ENCODE assay signal across 12 mouse cellular contexts in the genomic region with DNA sequence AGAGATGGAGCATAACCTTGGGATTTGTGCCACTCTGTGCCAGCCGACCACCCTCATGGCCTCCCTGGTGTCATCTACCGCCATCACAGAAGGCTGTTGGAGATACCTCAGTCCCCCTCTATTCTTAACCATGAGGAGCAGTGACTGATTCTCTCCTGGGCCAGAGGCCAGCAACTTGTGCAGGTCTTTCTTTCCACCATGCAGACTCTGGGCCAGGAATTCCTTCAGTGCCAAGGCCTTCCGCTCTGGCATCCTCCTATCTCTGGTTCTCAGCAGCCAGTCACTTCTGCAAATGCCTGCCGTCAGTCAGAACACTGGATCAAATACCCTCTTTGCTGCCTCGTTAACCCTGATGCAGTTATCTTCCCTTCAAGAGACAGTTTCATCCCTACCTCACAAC. TPM values are rescaled to one million over a fixed set of nuclear protein-coding genes. Genes with fewer than 3 reads are reported as not detected.
DNase-seq lines count a peak whose midpoint lies in the region; ATAC-seq and TF ChIP-seq lines count a peak whose summit lies in the region.
"Had no signal": no experiment of that assay in that cellular context is flagged by ENCODE, and none has a peak within 500 bp of the region (broad histone marks: within the 10 kb centered on the region; RNA-seq: fewer than 3 reads in every experiment).

No protein-coding gene starts in this region.

- H3K27ac ChIP-seq in hindbrain, embryonic 13.5 days = peak overlapping the region; percentile 5
- H3K27ac ChIP-seq in hindbrain, embryonic 16.5 days (ENCODE audit: low read depth, low read length) = no peak overlapping the region
- peak overlapping the region; percentile 71 for H3K27ac ChIP-seq in heart, embryonic 13.5 days (replicated peaks)
- H3K27ac ChIP-seq in stomach, postnatal 0 days (replicated peaks) = no peak overlapping the region
- H3K27ac ChIP-seq: embryonic facial prominence, embryonic 12.5 days; liver, embryonic 15.5 days; macrophage had no signal

- peaks cover 56% of the 10 kb centered on the region for H3K36me3 ChIP-seq in hindbrain, embryonic 13.5 days
- H3K36me3 ChIP-seq in hindbrain, embryonic 16.5 days (ENCODE audit: control insufficient read depth, insufficient read depth, low read length) = peaks cover 17% of the 10 kb centered on the region
- peaks cover 37% of the 10 kb centered on the region for H3K36me3 ChIP-seq in heart, embryonic 13.5 days
- H3K36me3 ChIP-seq in stomach, postnatal 0 days (ENCODE audit: control insufficient read depth, insufficient read depth, low read length) = peaks cover 6% of the 10 kb centered on the region; the same call in 1 of the 2 replicates

- TF ChIP-seq EP300 in stomach, postnatal 0 days (optimal IDR thresholded peaks at IDR 0.05) = no peak

- no peak for ATAC-seq in hindbrain, embryonic 13.5 days (ENCODE audit: low FRiP score)
- no peak for ATAC-seq in hindbrain, embryonic 16.5 days
- ATAC-seq in heart, embryonic 13.5 days (ENCODE audit: extremely low read depth, insufficient number of reproducible peaks, low FRiP score, low TSS enrichment) = no peak
- ATAC-seq in stomach, postnatal 0 days (ENCODE audit: low FRiP score, low TSS enrichment) = no peak

- H3K9ac ChIP-seq in hindbrain, embryonic 13.5 days = no peak overlapping the region
- H3K9ac ChIP-seq in hindbrain, embryonic 16.5 days (ENCODE audit: low read depth, low read length) = no peak overlapping the region
- 0 out of 2 replicates have a peak overlapping the region, but pooled peaks have one; percentile 11 for H3K9ac ChIP-seq in heart, embryonic 13.5 days
- H3K9ac ChIP-seq in stomach, postnatal 0 days (ENCODE audit: low read length) = no peak overlapping the region
- H3K9ac ChIP-seq: embryonic facial prominence, embryonic 12.5 days; liver, embryonic 15.5 days had no signal

- no peak for TF ChIP-seq CTCF in stomach, postnatal 0 days (IDR thresholded peaks at IDR 0.05; ENCODE audit: low read depth)

- peaks cover 31% of the 10 kb centered on the region for H3K4me1 ChIP-seq in hindbrain, embryonic 13.5 days (replicated peaks)
- H3K4me1 ChIP-seq in hindbrain, embryonic 16.5 days (ENCODE audit: control insufficient read depth, insufficient read depth, low read depth, low read length) = peaks cover 17% of the 10 kb centered on the region
- H3K4me1 ChIP-seq in heart, embryonic 13.5 days = peaks cover 68% of the 10 kb centered on the region
- H3K4me1 ChIP-seq in stomach, postnatal 0 days (replicated peaks; ENCODE audit: control insufficient read depth, insufficient read depth) = no peaks in the 10 kb centered on the region
- H3K4me1 ChIP-seq: liver, embryonic 15.5 days had no signal

- H3K27me3 ChIP-seq in hindbrain, embryonic 13.5 days = no peaks in the 10 kb centered on the region
- no peaks in the 10 kb centered on the region for H3K27me3 ChIP-seq in hindbrain, embryonic 16.5 days (replicated peaks; ENCODE audit: control insufficient read depth, insufficient read depth, low read length)
- H3K27me3 ChIP-seq in heart, embryonic 13.5 days (replicated peaks) = no peaks in the 10 kb centered on the region
- no peaks in the 10 kb centered on the region for H3K27me3 ChIP-seq in stomach, postnatal 0 days (ENCODE audit: control insufficient read depth, insufficient read depth, low read length)
- H3K27me3 ChIP-seq: embryonic facial prominence, embryonic 12.5 days; liver, embryonic 15.5 days had no signal

- H3K4me3 ChIP-seq in hindbrain, embryonic 13.5 days = no peak overlapping the region
- no peak overlapping the region for H3K4me3 ChIP-seq in hindbrain, embryonic 16.5 days (ENCODE audit: low read length)
- no peak overlapping the region for H3K4me3 ChIP-seq in heart, embryonic 13.5 days
- no peak overlapping the region for H3K4me3 ChIP-seq in stomach, postnatal 0 days (ENCODE audit: low read depth, low read length)
- H3K4me3 ChIP-seq: embryonic facial prominence, embryonic 12.5 days; liver, embryonic 15.5 days; myocyte had no signal

- peak; percentile 66 for DNase-seq in cerebellum, adult 9-11 months
- no peak for DNase-seq in cerebellum, adult 11 months
- DNase-seq in adrenal gland, adult 8-10 months = peak; percentile 58
- DNase-seq in embryo, embryonic 10.5 days (ENCODE audit: low spot score) = no peak
- DNase-seq in stomach, postnatal 0 days (ENCODE audit: low spot score) = no peak

- H3K4me2 ChIP-seq in hindbrain, embryonic 13.5 days = no peak overlapping the region
- no peak overlapping the region for H3K4me2 ChIP-seq in hindbrain, embryonic 16.5 days (ENCODE audit: low read length)
- H3K4me2 ChIP-seq in heart, embryonic 13.5 days = no peak overlapping the region
- H3K4me2 ChIP-seq in stomach, postnatal 0 days (replicated peaks; ENCODE audit: low read depth) = no peak overlapping the region
- H3K4me2 ChIP-seq: embryonic facial prominence, embryonic 12.5 days; liver, embryonic 15.5 days had no signal

- H3K9me3 ChIP-seq in hindbrain, embryonic 13.5 days = no peaks in the 10 kb centered on the region; the same call in 1 of the 2 replicates
- no peaks in the 10 kb centered on the region for H3K9me3 ChIP-seq in hindbrain, embryonic 16.5 days (ENCODE audit: control insufficient read depth, low read length)
- H3K9me3 ChIP-seq in heart, embryonic 13.5 days = no peaks in the 10 kb centered on the region
- H3K9me3 ChIP-seq in stomach, postnatal 0 days (ENCODE audit: control insufficient read depth, low read length) = no peaks in the 10 kb centered on the region
- H3K9me3 ChIP-seq: embryonic facial prominence, embryonic 12.5 days; liver, embryonic 15.5 days had no signal

- 85% methylated on average over 5 of the region's 5 CpGs for WGBS in hindbrain, embryonic 13.5 days
- 70% methylated on average over 5 of the region's 5 CpGs for WGBS in hindbrain, embryonic 16.5 days
- WGBS in heart, embryonic 13.5 days = 39% methylated on average over 5 of the region's 5 CpGs
- 83% methylated on average over 5 of the region's 5 CpGs for WGBS in stomach, postnatal 0 days

RNA-seq across cellular contexts. Expression of a gene that starts 31.9 kb away (rescaled TPM):
- polyA plus RNA-seq in hindbrain, embryonic 13.5 days (2015; fragmentation: Nextera tagmentation; extraction: Ambion mirVana) = 38.2 and 43.9 TPM in 2 replicates
- polyA plus RNA-seq in hindbrain, embryonic 16.5 days (2015; fragmentation: Nextera tagmentation; extraction: Ambion mirVana) = 42.5 and 44.8 TPM in 2 replicates
- total RNA-seq in adrenal gland, adult 8-10 months (2022) = 100 to 1,000 TPM; 165 to 367 (median 213) TPM
- polyA plus RNA-seq in heart, embryonic 13.5 days (2015; fragmentation: Nextera tagmentation; extraction: Ambion mirVana) = 34.4 and 41.8 TPM in 2 replicates
- 44.7 and 47.9 TPM in 2 replicates for polyA plus RNA-seq in stomach, postnatal 0 days (2015; fragmentation: Nextera tagmentation; extraction: Ambion mirVana)

Comparison
In these comparisons a context has a peak if more than half of its experiments do, and no peak if none do; other contexts are left out.
1. DNase-seq: peak in cerebellum, adult 9-11 months (single experiment) and adrenal gland, adult 8-10 months (single experiment); none in cerebellum, adult 11 months (single experiment), embryo, embryonic 10.5 days (single experiment) and stomach, postnatal 0 days (single experiment).
2. H3K27ac ChIP-seq: peak in hindbrain, embryonic 13.5 days (single experiment) and heart, embryonic 13.5 days (single experiment); none in hindbrain, embryonic 16.5 days (single experiment) and stomach, postnatal 0 days (single experiment).